Mouse (Mus musculus): Measurements from ENCODE around the gene Tas2r120. TPM values are rescaled to one million over a fixed set of nuclear protein-coding genes. Genes with fewer than 3 reads are reported as not detected.
"Not testable (repeated sequence)": the region's sequence is repeated elsewhere in the genome, so short reads cannot be mapped to it uniquely, and the experiment has no call there.

Tas2r120 gene
- not detected in 2 replicates for polyA plus RNA-seq (2016; fragmentation: Nextera tagmentation; extraction: Ambion mirVana)

DNA sequence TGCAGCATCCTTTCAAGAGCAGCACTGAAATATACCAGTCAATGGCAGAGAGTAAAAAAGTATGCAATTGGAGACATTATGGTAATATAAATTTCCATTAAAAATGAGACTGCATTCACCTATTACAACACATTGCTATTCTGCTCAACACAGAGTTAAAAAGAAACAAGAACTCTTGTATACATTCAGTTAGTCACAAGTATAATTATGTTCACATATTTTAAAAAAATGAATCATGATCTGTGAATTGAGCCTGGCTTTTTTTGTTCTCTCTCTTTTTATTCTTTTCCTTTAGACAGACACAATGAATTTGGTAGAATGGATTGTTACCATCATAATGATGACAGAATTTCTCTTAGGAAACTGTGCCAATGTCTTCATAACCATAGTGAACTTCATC is at the start of gene Tas2r120:
Gene Tas2r120 (plus strand): TSS at position 301 of the 400 bp plus-strand sequence.
- H3K4me2 ChIP-seq (replicated peaks) = no peak within 1 kb of the TSS
- H3K27ac ChIP-seq = no peak within 1 kb of the TSS
- H3K27me3 ChIP-seq = no peaks in the 10 kb centered on the region
- H3K9ac ChIP-seq = no peak within 1 kb of the TSS
- no peaks in the 10 kb centered on the region for H3K9me3 ChIP-seq (replicated peaks)
- ATAC-seq (ENCODE audit: low FRiP score) = no peak
- H3K4me1 ChIP-seq = no peaks in the 10 kb centered on the region
- no peaks in the 10 kb centered on the region for H3K36me3 ChIP-seq
- no peak within 1 kb of the TSS for H3K4me3 ChIP-seq

- Histone ChIP-seq H3K27me3 (no peaks in the 10 kb centered on the region), H3K27ac (no peak overlapping the region), H3K4me2 (replicated peaks) (no peak overlapping the region), H3K9me3 (replicated peaks) (no peaks in the 10 kb centered on the region), H3K4me1 (no peaks in the 10 kb centered on the region), H3K4me3 (no peak overlapping the region), H3K36me3 (no peaks in the 10 kb centered on the region), H3K9ac (no peak overlapping the region)
- no peak for ATAC-seq (ENCODE audit: low FRiP score)
Observed at GRCm38 (mm10) chr6:132649399-132649798, 7.4 kb upstream of the Tas2r120 start.

- H3K9me3 ChIP-seq (replicated peaks) = no peaks in the 10 kb centered on the region
- no peak within 1 kb of the TSS for H3K27ac ChIP-seq
- 80% methylated on average over 1 of the region's 1 CpGs for WGBS
- H3K4me2 ChIP-seq (replicated peaks) = no peak within 1 kb of the TSS
- no peaks in the 10 kb centered on the region for H3K4me1 ChIP-seq
- no peak for ATAC-seq (ENCODE audit: low FRiP score)
- H3K27me3 ChIP-seq = no peaks in the 10 kb centered on the region
- H3K36me3 ChIP-seq = no peaks in the 10 kb centered on the region
- no peak within 1 kb of the TSS for H3K4me3 ChIP-seq
- H3K9ac ChIP-seq = no peak within 1 kb of the TSS
Observed at GRCm38 (mm10) chr6:132651426-132651825, 5.3 kb upstream of the Tas2r120 start, which contains the start of gene A630073D07Rik. A630073D07Rik (minus strand) TSS chr6:132651526.

DNA sequence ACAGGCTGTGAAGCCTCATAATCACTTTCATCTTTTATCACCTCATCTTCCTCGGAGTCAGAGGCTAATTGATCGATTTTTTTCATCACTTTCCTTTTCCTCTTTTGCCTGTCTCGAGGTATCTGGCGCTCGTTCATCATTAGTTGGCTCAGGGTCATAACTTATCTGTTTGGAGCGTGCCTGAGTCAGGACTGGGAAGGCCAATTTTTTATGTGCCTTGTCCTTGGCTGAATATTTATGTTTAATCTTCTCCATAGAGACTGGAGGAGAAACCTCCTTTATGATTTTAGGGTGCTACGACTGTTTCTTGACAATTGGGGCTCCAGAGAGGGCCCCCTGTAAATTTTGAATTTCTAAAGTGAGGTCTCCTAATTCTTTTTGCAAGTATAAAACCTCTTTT is 34.8 kb downstream of the Tas2r120 start:
- not testable (repeated sequence) for H3K27ac ChIP-seq; H3K4me1 ChIP-seq; ATAC-seq (ENCODE audit: low FRiP score); H3K9me3 ChIP-seq (replicated peaks); H3K4me2 ChIP-seq (replicated peaks); H3K4me3 ChIP-seq; H3K9ac ChIP-seq; H3K36me3 ChIP-seq; H3K27me3 ChIP-seq
- WGBS = 88% methylated on average over 7 of the region's 7 CpGs

DNA sequence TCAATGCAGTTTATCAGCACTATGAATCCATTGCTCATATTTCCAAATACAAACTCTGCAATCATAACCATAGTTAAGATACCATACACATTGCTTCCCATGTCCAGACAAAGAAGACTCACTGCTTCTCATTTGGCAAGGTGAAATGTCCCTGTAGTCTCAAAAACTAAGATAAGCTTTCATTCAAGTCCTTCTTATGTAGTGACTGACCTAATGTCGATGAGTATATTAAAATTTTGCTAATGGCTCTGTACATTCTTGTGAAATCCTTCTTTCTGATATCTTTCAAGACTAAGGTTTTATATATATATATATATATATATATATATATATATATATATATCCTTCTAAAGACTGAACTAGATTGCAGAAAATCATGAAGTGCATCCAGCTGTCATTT is 44.2 kb downstream of the Tas2r120 start, which contains the start of gene Tas2r121:
Gene Tas2r121 (minus strand): TSS at position 101 of the 400 bp plus-strand sequence.
- Histone ChIP-seq H3K4me2 (replicated peaks) (no peak within 1 kb of the TSS), H3K27me3 (no peaks in the 10 kb centered on the region), H3K9me3 (replicated peaks) (no peaks in the 10 kb centered on the region), H3K27ac (no peak within 1 kb of the TSS), H3K36me3 (no peaks in the 10 kb centered on the region), H3K9ac (no peak within 1 kb of the TSS), H3K4me1 (no peaks in the 10 kb centered on the region), H3K4me3 (no peak within 1 kb of the TSS)
- WGBS = 76% methylated on average over 1 of the region's 1 CpGs
- no peak for ATAC-seq (ENCODE audit: low FRiP score)

Other genes starting within 250 kb of the Tas2r120 start
- not detected in 2 replicates for gene Prh1, start 87.1 kb upstream of the Tas2r120 start, polyA plus RNA-seq (2016; fragmentation: Nextera tagmentation; extraction: Ambion mirVana)
- gene Prp2, start 61.0 kb upstream of the Tas2r120 start, polyA plus RNA-seq (2016; fragmentation: Nextera tagmentation; extraction: Ambion mirVana) = not detected in 2 replicates
- gene A630073D07Rik, start 5.4 kb upstream of the Tas2r120 start, polyA plus RNA-seq (2016; fragmentation: Nextera tagmentation; extraction: Ambion mirVana) = not detected in 2 replicates
- gene Tas2r121, start 44.1 kb downstream of the Tas2r120 start, polyA plus RNA-seq (2016; fragmentation: Nextera tagmentation; extraction: Ambion mirVana) = not detected in 2 replicates
- not detected in 2 replicates for gene Tas2r122, start 55.0 kb downstream of the Tas2r120 start, polyA plus RNA-seq (2016; fragmentation: Nextera tagmentation; extraction: Ambion mirVana)
- not detected in 2 replicates for gene Tas2r115, start 81.1 kb downstream of the Tas2r120 start, polyA plus RNA-seq (2016; fragmentation: Nextera tagmentation; extraction: Ambion mirVana)
- gene Tas2r124, start 97.8 kb downstream of the Tas2r120 start, polyA plus RNA-seq (2016; fragmentation: Nextera tagmentation; extraction: Ambion mirVana) = not detected in 2 replicates
- gene Tas2r102, start 105.2 kb downstream of the Tas2r120 start, polyA plus RNA-seq (2016; fragmentation: Nextera tagmentation; extraction: Ambion mirVana) = not detected in 2 replicates
- gene Tas2r136, start 121.2 kb downstream of the Tas2r120 start, polyA plus RNA-seq (2016; fragmentation: Nextera tagmentation; extraction: Ambion mirVana) = not detected in 2 replicates
- gene Tas2r117, start 145.9 kb downstream of the Tas2r120 start, polyA plus RNA-seq (2016; fragmentation: Nextera tagmentation; extraction: Ambion mirVana) = not detected in 2 replicates
- not detected in 2 replicates for gene Tas2r123, start 190.2 kb downstream of the Tas2r120 start, polyA plus RNA-seq (2016; fragmentation: Nextera tagmentation; extraction: Ambion mirVana)
- not detected in 2 replicates for gene Tas2r116, start 198.5 kb downstream of the Tas2r120 start, polyA plus RNA-seq (2016; fragmentation: Nextera tagmentation; extraction: Ambion mirVana)
- gene Tas2r110, start 211.1 kb downstream of the Tas2r120 start, polyA plus RNA-seq (2016; fragmentation: Nextera tagmentation; extraction: Ambion mirVana) = not detected in 2 replicates
- not detected in 2 replicates for gene Tas2r113, start 236.1 kb downstream of the Tas2r120 start, polyA plus RNA-seq (2016; fragmentation: Nextera tagmentation; extraction: Ambion mirVana)

Measured in hindbrain, embryonic 12.5 days (tissue).